Mouse (Mus musculus): Measurements from ENCODE around the gene Tmem207. TPM values are rescaled to one million over a fixed set of nuclear protein-coding genes. Genes with fewer than 3 reads are reported as not detected.

Gene Tmem207
- total RNA-seq, 2 experiments from 2014 or later = not detected

- intact Hi-C loops (cut with DNase I) = no loop called here
- DNase-seq = no peak
These were observed 63.7 kb downstream of the Tmem207 start, which contains the start of gene Cldn16 for GRCm38 (mm10) chr16:26462835-26463234. TSS of gene Cldn16 (plus strand) at chr16:26463135.

GRCm38 (mm10) chr16:26456182-26456581, 70.4 kb downstream of the Tmem207 start:
- intact Hi-C loops (cut with DNase I) = no loop called here

GRCm38 (mm10) chr16:26454163-26454562, 72.4 kb downstream of the Tmem207 start:
- no peak for DNase-seq
- intact Hi-C loops (cut with DNase I) = no loop called here

More at GRCm38 (mm10) chr16:26456182-26456581, 70.4 kb downstream of the Tmem207 start:
- DNase-seq = no peak

Other genes with a start within 250 kb of the Tmem207 start
- gene Cldn1, start 154.9 kb downstream of the Tmem207 start, total RNA-seq (2021) = under 1 TPM; 0.43 to 0.78 TPM
- not detected for gene Cldn16, start 63.6 kb downstream of the Tmem207 start, total RNA-seq (2021)
- gene Il1rap, start 54.9 kb upstream of the Tmem207 start, total RNA-seq (2021) = 1 to 10 TPM; 3.9 to 4.1 TPM